Mouse (Mus musculus): ENCODE results near the gene B4gat1. TPM values are rescaled to one million over a fixed set of nuclear protein-coding genes. Genes with fewer than 3 reads are reported as not detected.
A peak's percentile ranks its signal among the peaks of the same experiment; 100 is the strongest.

The B4gat1 gene
- total RNA-seq, 2 experiments from 2014 or later: 27.8 to 43.5 TPM

- no peak for DNase-seq
Observed at GRCm38 (mm10) chr19:5026111-5026510, 12.5 kb upstream of the B4gat1 start.

DNA sequence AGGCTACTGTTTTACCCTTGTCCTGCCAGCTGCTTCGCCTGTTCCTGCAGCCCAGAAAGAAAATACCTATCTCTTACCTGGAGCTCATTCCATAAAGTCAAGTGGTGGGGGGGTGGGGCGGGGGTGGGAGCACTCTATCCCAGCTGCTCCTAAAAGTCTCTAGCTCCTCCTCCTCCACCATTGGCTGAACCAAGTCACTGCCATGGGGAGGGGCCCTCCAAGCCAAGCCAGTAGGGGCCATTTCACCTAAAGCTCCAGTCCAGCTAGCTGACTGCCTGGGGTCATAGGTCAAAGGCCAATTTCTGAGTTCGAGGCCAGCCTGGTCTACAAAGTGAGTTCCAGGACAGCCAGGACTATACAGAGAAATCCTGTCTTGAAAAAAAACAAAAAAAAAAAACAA is 5.9 kb upstream of the B4gat1 start:
- no peak for DNase-seq

GRCm38 (mm10) chr19:5036577-5036976 is 2.0 kb upstream of the B4gat1 start:
- no peak for DNase-seq

DNA sequence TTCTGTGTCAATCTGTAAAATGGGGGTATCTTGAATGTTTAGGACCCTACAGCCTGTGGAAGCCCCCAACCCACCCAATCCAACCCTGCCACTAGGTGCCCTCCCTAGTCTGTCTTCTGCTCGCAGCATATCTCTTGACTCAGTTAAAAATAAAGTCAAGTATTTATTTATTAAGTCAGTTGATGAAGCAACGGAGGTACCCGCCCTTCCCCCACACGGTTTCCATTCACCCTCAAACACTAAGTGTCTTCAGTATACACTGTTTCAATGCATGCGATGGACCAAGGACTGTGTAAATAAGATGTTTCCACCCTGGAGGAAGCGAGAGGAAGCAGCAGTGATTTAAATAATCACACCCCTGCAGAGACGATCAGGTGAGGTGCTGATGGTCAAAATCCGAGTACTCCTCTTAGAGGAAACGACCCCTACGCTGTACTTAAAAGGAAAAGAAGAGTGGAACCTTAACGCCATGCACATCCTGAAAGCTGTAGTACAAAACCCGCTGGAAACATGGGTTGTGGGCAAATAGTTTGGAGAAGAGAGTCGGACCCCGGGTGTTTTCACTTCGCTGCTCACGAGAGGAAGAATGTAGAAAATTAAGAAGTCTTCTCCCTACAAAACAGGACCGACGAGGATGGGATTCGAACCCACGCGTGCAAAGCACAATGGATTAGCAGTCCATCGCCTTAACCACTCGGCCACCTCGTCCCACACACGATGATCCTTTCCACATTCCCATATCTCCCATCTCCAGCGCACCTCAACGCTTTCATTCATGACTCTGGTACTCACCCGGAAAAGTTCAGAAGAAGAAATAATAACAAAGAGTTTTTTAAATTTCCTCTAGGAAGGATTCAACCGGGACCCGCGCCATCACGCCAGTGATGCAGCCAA is 701 bp upstream of the B4gat1 start:
- peak; percentile 79 to 82 for DNase-seq

GRCm38 (mm10) chr19:5039301-5040114 is 882 bp downstream of the B4gat1 start:
- peak; percentile 22 to 31 for DNase-seq

GRCm38 (mm10) chr19:5040862-5041523 is 2.4 kb downstream of the B4gat1 start, which contains the start of gene Brms1:
Gene Brms1 (plus strand): TSS chr19:5041354.
- DNase-seq: peak; percentile 95

DNA sequence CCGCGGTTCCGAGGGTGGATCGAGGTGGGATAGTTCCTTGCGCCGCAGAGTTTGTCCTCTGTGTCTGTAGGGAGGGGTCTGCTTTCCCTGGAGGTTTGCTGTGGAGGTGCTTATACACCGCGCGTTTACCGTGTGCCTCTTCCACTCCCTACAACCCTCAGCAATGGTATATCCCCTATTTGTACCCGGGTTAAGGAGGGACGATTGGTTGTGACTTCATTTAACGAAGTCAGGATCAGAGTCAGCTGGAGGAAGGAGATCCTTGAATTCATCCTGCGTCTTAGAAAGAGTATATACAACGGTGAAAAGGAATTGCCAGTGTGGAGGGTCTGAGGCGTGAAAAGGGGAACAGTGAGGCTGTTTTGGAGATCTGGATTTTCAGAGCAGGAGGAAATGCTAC is 3.0 kb downstream of the B4gat1 start:
- no peak for DNase-seq

- DNase-seq: no peak
Observed at GRCm38 (mm10) chr19:5045531-5045930, 6.9 kb downstream of the B4gat1 start.

GRCm38 (mm10) chr19:5048138-5049056 is 9.8 kb downstream of the B4gat1 start:
- no peak for DNase-seq

DNA sequence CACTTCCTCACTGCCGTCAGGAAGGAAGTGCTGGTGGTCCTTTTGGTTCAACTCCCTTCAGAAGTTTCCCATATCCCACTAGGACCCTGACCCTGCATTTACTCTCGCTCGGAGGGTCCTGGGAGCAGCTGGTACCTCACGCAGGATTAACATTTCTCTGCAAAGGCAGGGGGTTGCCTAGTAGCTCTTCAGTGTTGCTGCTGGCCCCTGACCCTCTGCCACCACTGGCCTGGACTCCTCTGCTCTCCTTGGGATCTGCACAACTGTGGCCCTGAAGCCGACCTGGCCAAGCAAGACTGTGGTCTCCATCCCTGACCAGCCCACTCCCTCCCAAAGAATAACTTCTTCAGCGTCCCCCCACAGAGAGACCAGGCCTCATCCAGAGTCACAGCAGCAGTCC is 10.7 kb downstream of the B4gat1 start:
- no peak for DNase-seq

- peak; percentile 69 to 71 for DNase-seq
Observed at GRCm38 (mm10) chr19:5050047-5050905, 11.7 kb downstream of the B4gat1 start, which contains the start of gene Rin1. Gene Rin1 (plus strand): TSS chr19:5050481.

GRCm38 (mm10) chr19:5051031-5051430 is 12.4 kb downstream of the B4gat1 start:
- DNase-seq: peak; percentile 48 to 55

DNA sequence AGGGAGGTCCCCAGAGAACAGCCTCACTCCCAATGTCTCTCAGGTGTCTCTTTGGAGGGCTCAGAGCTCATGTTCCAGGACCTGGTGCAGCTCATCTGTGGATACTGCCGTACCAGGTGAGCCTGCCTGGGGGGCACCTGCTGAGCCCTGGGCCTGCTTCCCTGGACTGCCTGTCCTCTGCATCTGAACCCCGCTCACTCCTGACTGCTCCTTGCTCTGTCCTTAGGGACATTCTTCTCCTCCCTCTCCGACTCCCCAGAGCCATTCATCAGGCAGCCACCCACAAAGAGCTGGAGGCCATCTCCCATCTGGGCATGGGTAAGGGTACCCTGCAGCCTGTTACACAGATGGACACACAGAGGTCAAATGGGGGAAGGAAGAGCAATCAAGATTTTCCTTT is 12.9 kb downstream of the B4gat1 start:
- no peak for DNase-seq

- no peak for DNase-seq
Observed at GRCm38 (mm10) chr19:5052166-5052822, 13.7 kb downstream of the B4gat1 start.

- DNase-seq: no peak
Observed at GRCm38 (mm10) chr19:5052853-5053252, 14.2 kb downstream of the B4gat1 start.

DNA sequence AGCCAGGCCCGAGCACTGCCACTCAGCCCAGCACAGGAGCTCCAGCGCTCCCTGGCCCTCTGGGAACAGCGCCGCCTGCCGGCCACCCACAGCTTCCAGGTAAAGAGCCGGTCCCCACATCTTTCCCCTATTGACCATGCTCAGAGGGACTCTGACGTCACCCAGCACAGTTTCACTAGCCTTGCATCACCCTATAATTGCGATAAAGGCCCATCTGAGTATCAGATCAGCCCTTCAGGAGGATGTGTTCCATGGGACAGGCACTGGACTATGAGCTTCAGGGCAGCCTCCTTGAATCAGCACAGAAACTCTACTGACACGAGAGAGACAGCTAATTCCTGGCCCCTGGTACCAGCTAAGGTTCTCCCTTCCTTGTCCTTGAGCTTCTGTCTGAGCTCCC is 15.3 kb downstream of the B4gat1 start:
- DNase-seq: peak; percentile 67 to 80

DNA sequence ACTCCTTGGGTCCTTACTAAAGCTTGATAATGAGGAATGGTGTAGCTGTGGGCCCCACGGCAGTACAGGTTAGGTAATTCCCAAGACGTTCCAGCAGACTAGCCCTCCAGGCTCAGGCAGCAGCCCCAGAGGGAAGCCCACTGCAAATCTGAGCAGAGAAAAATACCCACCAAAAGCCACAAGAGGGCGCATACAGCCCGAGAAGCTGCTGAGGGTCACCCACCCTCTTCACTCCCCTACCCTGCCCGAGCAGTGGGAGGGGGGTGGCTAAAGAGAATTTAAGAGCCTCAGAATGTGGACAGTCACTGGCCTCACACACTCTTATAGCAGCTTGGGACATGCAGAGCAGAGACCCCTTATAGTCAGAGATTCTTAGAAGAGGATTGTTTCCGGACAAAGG is 17.6 kb downstream of the B4gat1 start:
- DNase-seq: no peak

GRCm38 (mm10) chr19:5057876-5058775 is 19.5 kb downstream of the B4gat1 start:
- no peak for DNase-seq
